Mouse (Mus musculus) limb, embryonic 15.5 days (tissue): ENCODE data around the gene Gm128. TPM values are rescaled to one million over a fixed set of nuclear protein-coding genes. Genes with fewer than 3 reads are reported as not detected.

Experiments
- ATAC-seq: fragments of 200-750 bp; cut with Nextera tagmentation; 2 replicates; pipeline ENCODE4 v1.8.0; 2017; ENCODE audit warnings: low read depth, moderate TSS enrichment; ENCODE audit not compliant: insufficient number of reproducible peaks, low FRiP score, low TSS enrichment
- H3K27ac ChIP-seq: fragments of 300-500 bp; sonication (generic); 2 replicates; pipeline ENCODE4 v1.5.1; 2015; ENCODE audit warnings: moderate library complexity, mild to moderate bottlenecking, inconsistent platforms
- H3K27me3 ChIP-seq: fragments of 300-500 bp; sonication (generic); 2 replicates; pipeline ENCODE4 v1.6.1; 2015; ENCODE audit warnings: inconsistent platforms
- H3K36me3 ChIP-seq: fragments of 300-500 bp; sonication (generic); 2 replicates; pipeline ENCODE4 v1.6.1; 2015; ENCODE audit warnings: inconsistent platforms
- H3K4me1 ChIP-seq: fragments of 300-500 bp; sonication (generic); 2 replicates; pipeline ENCODE4 v1.6.1; 2015; ENCODE audit warnings: inconsistent platforms
- H3K4me2 ChIP-seq: fragments of 300-500 bp; sonication (generic); 2 replicates; pipeline ENCODE4 v1.6.1; 2015; ENCODE audit warnings: mild to moderate bottlenecking, inconsistent platforms
- H3K4me3 ChIP-seq: fragments of 300-500 bp; sonication (generic); 2 replicates; pipeline ENCODE4 v1.5.1; 2015; ENCODE audit warnings: mild to moderate bottlenecking, inconsistent platforms
- H3K9ac ChIP-seq: fragments of 300-500 bp; sonication (generic); 2 replicates; pipeline ENCODE4 v1.6.1; 2015; ENCODE audit warnings: inconsistent platforms
- H3K9me3 ChIP-seq: fragments of 300-500 bp; sonication (generic); 2 replicates; pipeline ENCODE4 v1.6.1; 2016; ENCODE audit warnings: inconsistent platforms
- WGBS: fragments of 180-500 bp; shearing (Covaris S2); methylation state at CpG from one replicate; pipeline ENCODE4 v1.1.7; 2015; 5-methylcytosine and 5-hydroxymethylcytosine counted together
- polyA plus RNA-seq: library from polyadenylated mRNA; unstranded; fragments of >200 nt; fragmentation: Nextera tagmentation; extraction: Ambion mirVana; gene quantifications from 2 replicates; pipeline ENCODE4 v1.2.1, GENCODE M21; 2015

Gm128 gene
- polyA plus RNA-seq, 1 experiment from 2014 or later = 0.76 TPM

DNA sequence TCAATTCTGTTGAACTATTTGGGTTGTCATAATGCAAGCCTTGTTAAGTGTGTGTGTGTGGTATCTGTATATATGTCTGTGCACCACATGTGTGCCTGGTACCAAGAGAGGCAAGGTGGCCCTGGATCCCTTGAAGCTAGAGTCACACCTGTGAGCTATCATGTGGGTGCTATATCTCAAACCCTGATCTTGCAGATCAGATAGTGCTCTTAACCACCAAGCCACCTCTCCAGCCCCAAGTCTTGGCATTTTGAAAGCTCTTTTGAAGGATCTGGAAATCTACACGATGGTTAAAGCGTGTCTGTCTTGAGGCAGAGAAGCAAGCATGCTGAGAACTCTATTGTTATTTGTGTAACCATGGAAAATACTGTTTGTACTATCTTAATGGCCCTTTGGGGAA, 30.8 kb downstream of the Gm128 start:
- WGBS = 84% methylated on average over 2 of the region's 2 CpGs
- Histone ChIP-seq H3K9me3 (no peaks in the 10 kb centered on the region), H3K27me3 (no peaks in the 10 kb centered on the region), H3K4me2 (no peak overlapping the region), H3K4me1 (no peaks in the 10 kb centered on the region), H3K9ac (no peak overlapping the region), H3K4me3 (no peak overlapping the region), H3K27ac (no peak overlapping the region), H3K36me3 (peaks cover 67% of the 10 kb centered on the region)
- ATAC-seq = no peak

DNA sequence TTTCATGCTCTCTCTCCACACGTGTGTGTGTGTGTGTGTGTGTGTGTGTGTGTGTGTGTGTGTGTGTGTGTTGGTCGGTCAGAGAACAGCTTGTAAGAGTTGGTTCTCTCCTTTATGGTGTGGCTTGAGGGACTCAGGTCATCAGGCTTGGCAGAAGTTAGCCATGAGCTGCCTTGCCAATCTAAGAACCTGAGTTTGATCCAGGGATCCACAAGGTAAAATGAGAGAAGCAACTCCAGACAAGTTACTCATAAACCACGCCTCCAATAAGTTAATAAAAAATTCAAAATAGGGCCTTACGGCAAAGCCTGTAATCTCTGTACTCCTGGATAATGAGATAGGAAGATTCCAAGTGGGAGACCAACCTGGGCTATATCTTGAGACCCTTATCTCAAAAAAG, 33.1 kb downstream of the Gm128 start:
- no peaks in the 10 kb centered on the region for H3K9me3 ChIP-seq
- no peaks in the 10 kb centered on the region for H3K27me3 ChIP-seq
- no peak overlapping the region for H3K4me3 ChIP-seq
- 91% methylated on average over 4 of the region's 4 CpGs for WGBS
- H3K27ac ChIP-seq = no peak overlapping the region
- no peak overlapping the region for H3K4me2 ChIP-seq
- peaks cover 72% of the 10 kb centered on the region for H3K36me3 ChIP-seq
- no peak overlapping the region for H3K9ac ChIP-seq
- H3K4me1 ChIP-seq = no peaks in the 10 kb centered on the region
- ATAC-seq = no peak

DNA sequence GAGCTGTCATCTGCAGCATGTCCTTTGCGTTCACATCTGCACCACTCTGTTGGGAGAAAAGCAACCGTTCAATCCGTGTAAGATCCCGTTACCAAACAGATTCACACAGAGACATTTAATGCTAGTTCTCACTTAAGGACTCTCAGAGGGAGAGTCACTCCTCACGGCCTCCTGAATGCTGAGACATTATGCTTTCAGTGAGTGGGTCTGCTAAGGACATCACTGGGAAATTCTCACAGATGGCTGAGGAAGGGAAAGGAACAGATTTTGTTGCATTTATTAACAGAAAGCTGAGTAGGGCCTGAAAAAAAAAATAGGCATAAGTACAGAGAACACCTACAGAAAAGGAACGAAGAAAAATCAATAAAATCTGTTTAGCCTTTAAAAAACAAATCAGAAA, 37.5 kb downstream of the Gm128 start:
- peaks cover 88% of the 10 kb centered on the region for H3K36me3 ChIP-seq
- no peak overlapping the region for H3K27ac ChIP-seq
- H3K27me3 ChIP-seq = no peaks in the 10 kb centered on the region

DNA sequence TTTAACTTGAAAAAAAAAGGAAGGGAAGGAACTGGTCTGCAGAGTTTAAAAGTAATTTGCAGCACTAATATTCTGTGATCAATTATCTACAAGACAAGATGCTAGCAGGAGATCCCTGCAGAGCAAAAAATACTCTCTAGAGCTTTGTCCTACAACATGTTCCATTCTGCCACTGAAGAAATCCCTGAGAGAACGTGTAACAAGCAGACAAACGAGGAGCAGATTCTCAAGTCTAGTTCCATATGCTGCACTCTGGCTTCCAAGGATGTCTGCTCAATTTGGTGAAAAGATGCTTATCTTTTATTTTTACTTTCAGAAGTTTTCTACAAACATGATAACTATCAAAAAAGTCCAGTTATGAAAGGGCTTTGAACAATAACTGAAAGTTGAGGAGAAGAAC, 40.8 kb downstream of the Gm128 start:
- Histone ChIP-seq H3K27me3 (no peaks in the 10 kb centered on the region), H3K4me3 (no peak overlapping the region), H3K4me2 (no peak overlapping the region), H3K9ac (no peak overlapping the region), H3K4me1 (no peaks in the 10 kb centered on the region), H3K27ac (no peak overlapping the region), H3K9me3 (no peaks in the 10 kb centered on the region), H3K36me3 (peaks cover 86% of the 10 kb centered on the region)
- no peak for ATAC-seq
- 62% methylated on average over 2 of the region's 2 CpGs for WGBS

More for the DNA sequence above, 37.5 kb downstream of the Gm128 start:
- Histone ChIP-seq H3K4me2 (no peak overlapping the region), H3K4me3 (no peak overlapping the region), H3K9ac (no peak overlapping the region), H3K9me3 (no peaks in the 10 kb centered on the region), H3K4me1 (no peaks in the 10 kb centered on the region)
- 91% methylated on average over 6 of the region's 6 CpGs for WGBS
- ATAC-seq = no peak

DNA sequence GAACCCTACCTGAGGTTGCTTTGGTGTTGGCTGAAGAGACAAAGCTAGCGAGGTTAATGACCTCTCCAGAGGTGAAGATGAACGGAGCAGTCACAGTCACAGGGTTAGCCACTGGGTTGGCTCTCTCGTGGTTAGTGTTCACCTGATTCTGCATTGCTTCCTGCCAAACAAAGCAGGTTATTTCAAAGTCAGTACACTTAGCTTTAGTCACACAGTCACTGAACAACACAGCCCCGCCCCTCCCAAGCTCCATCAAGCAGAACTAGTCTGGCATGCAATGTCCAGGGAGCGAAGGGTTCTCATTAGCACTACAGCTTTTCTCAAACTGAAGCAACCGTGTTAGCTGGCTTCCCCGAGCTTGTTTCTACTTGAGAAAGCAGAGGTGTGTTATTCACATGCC, 41.3 kb downstream of the Gm128 start:
- Histone ChIP-seq H3K9ac (no peak overlapping the region), H3K9me3 (no peaks in the 10 kb centered on the region), H3K4me3 (no peak overlapping the region), H3K27me3 (no peaks in the 10 kb centered on the region), H3K36me3 (peaks cover 86% of the 10 kb centered on the region), H3K27ac (no peak overlapping the region), H3K4me2 (no peak overlapping the region), H3K4me1 (0 out of 2 replicates have a peak, but pooled peaks cover 2% of the 10 kb centered on the region)
- WGBS = 83% methylated on average over 7 of the region's 7 CpGs
- no peak for ATAC-seq

DNA sequence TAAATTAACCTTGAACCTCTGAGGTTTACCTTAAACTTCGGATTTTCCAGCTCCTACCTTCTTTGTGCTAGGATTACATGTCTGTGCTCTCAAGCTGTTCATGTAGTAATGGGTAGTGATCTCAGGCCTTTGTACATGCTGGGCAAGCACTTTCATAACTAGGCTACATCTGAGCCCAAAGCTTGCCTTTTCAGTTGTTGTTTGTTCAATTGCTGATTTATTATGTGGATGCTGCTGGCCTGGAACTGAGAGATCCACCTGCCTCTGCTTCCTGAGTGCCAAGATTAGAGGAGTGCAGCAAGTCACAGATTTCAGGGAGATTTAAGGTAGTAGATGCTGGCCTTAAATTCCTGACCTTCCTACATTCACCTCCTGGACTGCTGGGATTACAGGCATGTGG, 42.3 kb downstream of the Gm128 start:
- 85% methylated on average over 1 of the region's 1 CpGs for WGBS
- Histone ChIP-seq H3K4me2 (no peak overlapping the region), H3K9me3 (no peaks in the 10 kb centered on the region)

DNA sequence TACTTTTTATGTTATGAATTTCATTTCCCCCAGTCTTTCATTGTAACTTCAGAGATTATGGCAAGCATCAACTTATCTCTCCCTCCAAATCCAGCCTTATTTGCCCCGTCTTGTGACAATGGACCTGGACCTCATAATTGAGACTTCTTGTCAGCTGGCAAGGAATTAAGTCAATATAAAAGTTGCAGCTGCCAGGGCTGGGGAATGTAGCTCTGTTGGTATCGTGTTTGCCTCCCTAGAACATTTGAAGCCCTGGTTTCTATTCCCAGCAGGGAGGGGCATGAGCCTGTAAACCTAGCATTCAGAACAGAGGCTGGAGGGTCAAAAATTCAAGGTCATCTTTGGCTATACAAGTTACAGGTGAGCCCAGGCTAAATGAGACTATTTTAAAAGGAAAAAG, 45.6 kb downstream of the Gm128 start:
- H3K36me3 ChIP-seq = peaks cover 74% of the 10 kb centered on the region
- H3K4me1 ChIP-seq = 0 out of 2 replicates have a peak, but pooled peaks cover 5% of the 10 kb centered on the region
- H3K4me3 ChIP-seq = no peak overlapping the region
- no peak for ATAC-seq
- H3K4me2 ChIP-seq = no peak overlapping the region
- H3K9me3 ChIP-seq = no peaks in the 10 kb centered on the region
- no peaks in the 10 kb centered on the region for H3K27me3 ChIP-seq
- H3K27ac ChIP-seq = no peak overlapping the region
- H3K9ac ChIP-seq = no peak overlapping the region
- 84% methylated on average over 2 of the region's 2 CpGs for WGBS

More for the DNA sequence above, 42.3 kb downstream of the Gm128 start:
- peaks cover 86% of the 10 kb centered on the region for H3K36me3 ChIP-seq
- no peak overlapping the region for H3K9ac ChIP-seq
- no peak for ATAC-seq
- H3K4me3 ChIP-seq = no peak overlapping the region
- no peak overlapping the region for H3K27ac ChIP-seq
- H3K4me1 ChIP-seq = 0 out of 2 replicates have a peak, but pooled peaks cover 5% of the 10 kb centered on the region
- no peaks in the 10 kb centered on the region for H3K27me3 ChIP-seq

DNA sequence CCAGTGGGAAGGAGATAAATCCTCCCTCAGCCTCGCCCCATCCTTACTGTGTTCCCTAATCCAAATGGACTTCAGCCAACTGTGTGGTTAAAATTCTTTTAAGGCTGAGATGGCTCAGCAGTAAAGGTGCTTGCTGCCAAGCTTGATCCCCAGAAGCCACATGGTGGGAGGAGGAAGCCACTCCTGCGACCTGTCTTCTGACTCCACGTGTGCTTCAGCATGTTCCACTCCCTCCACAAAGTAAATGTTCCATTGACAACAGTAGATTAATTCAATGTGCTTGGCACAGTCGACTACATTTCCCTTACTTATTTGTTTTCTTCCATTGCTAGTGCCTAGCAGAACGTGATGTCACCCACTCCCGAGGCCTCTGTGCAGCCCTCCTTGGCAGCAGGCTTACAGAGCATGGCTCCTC, 46.7 kb downstream of the Gm128 start:
- no peak overlapping the region for H3K9ac ChIP-seq
- H3K36me3 ChIP-seq = peaks cover 73% of the 10 kb centered on the region
- no peak overlapping the region for H3K4me2 ChIP-seq
- peak; percentile 67 for ATAC-seq
- H3K9me3 ChIP-seq = no peaks in the 10 kb centered on the region
- H3K4me1 ChIP-seq = 0 out of 2 replicates have a peak, but pooled peaks cover 5% of the 10 kb centered on the region
- H3K4me3 ChIP-seq = no peak overlapping the region
- WGBS = 63% methylated on average over 6 of the region's 6 CpGs
- no peaks in the 10 kb centered on the region for H3K27me3 ChIP-seq
- peak overlapping the region; percentile 47 for H3K27ac ChIP-seq

Other genes with a start within 250 kb of the Gm128 start
- gene Zfp687, start 226.2 kb downstream of the Gm128 start, polyA plus RNA-seq = 16.8 and 20.2 TPM in 2 replicates
- gene Psmd4, start 199.0 kb downstream of the Gm128 start, polyA plus RNA-seq = 253 and 271 TPM in 2 replicates
- 19.4 and 22.0 TPM in 2 replicates for gene Pip5k1a, start 134.7 kb downstream of the Gm128 start, polyA plus RNA-seq
- gene Vps72, start 130.6 kb downstream of the Gm128 start, polyA plus RNA-seq = 139 and 141 TPM in 2 replicates
- gene Tmod4, start 117.1 kb downstream of the Gm128 start, polyA plus RNA-seq = 4.2 and 12.9 TPM in 2 replicates
- gene Scnm1, start 107.6 kb downstream of the Gm128 start, polyA plus RNA-seq = 61.2 and 67.2 TPM in 2 replicates
- gene Lysmd1, start 107.5 kb downstream of the Gm128 start, polyA plus RNA-seq = 17.9 and 18.5 TPM in 2 replicates
- gene Tnfaip8l2, start 99.2 kb downstream of the Gm128 start, polyA plus RNA-seq = 6.1 and 7.1 TPM in 2 replicates
- gene Sema6c, start 81.1 kb downstream of the Gm128 start, polyA plus RNA-seq = 9.3 and 11.2 TPM in 2 replicates
- 8.6 and 10.4 TPM in 2 replicates for gene Gabpb2, start 23.7 kb downstream of the Gm128 start, polyA plus RNA-seq
- 114 TPM in 2 replicates for gene Cdc42se1, start 12.9 kb downstream of the Gm128 start, polyA plus RNA-seq
- 11.5 and 15.5 TPM in 2 replicates for gene Mllt11, start 9.4 kb downstream of the Gm128 start, polyA plus RNA-seq
- 15.6 and 17.2 TPM in 2 replicates for gene Bnipl, start 9.6 kb upstream of the Gm128 start, polyA plus RNA-seq
- 49.8 and 53.1 TPM in 2 replicates for gene Mindy1, start 39.7 kb upstream of the Gm128 start, polyA plus RNA-seq
- gene Prune1, start 40.5 kb upstream of the Gm128 start, polyA plus RNA-seq = 22.7 and 31.6 TPM in 2 replicates
- gene Anxa9, start 65.6 kb upstream of the Gm128 start, polyA plus RNA-seq = 12.5 and 15.1 TPM in 2 replicates
- gene Cers2, start 73.2 kb upstream of the Gm128 start, polyA plus RNA-seq = 154 and 157 TPM in 2 replicates
- 35.9 and 36.9 TPM in 2 replicates for gene Setdb1, start 115.6 kb upstream of the Gm128 start, polyA plus RNA-seq
- not detected in 2 replicates for gene 4930558C23Rik, start 161.2 kb upstream of the Gm128 start, polyA plus RNA-seq
- gene Arnt, start 192.8 kb upstream of the Gm128 start, polyA plus RNA-seq = 49.5 and 52.3 TPM in 2 replicates